Mouse (Mus musculus): Measurements from ENCODE around the gene Efcab6. TPM values are rescaled to one million over a fixed set of nuclear protein-coding genes. Genes with fewer than 3 reads are reported as not detected.
A peak's percentile ranks its signal among the peaks of the same experiment; 100 is the strongest.

Efcab6 gene
- polyA plus RNA-seq, 1 experiment: 0.34 TPM

- Histone ChIP-seq H3K4me3 (ENCODE audit: insufficient read depth, low read depth, low read length) (no peak overlapping the region), H3K36me3 (ENCODE audit: control insufficient read depth, insufficient read depth, low read length) (no peaks in the 10 kb centered on the region), H3K27ac (ENCODE audit: insufficient read depth, low read depth, low read length) (no peak overlapping the region), H3K27me3 (replicated peaks; ENCODE audit: control insufficient read depth, insufficient read depth, low read length) (no peaks in the 10 kb centered on the region), H3K4me1 (ENCODE audit: control insufficient read depth, insufficient read depth, low read length) (no peaks in the 10 kb centered on the region)
- WGBS: 12% methylated on average over 17 of the region's 17 CpGs
- DNase-seq: no peak
- TF ChIP-seq POLR2A (IDR thresholded peaks at IDR 0.05; ENCODE audit: low read depth, low read length): no peak
- TF ChIP-seq CTCF (conservative IDR thresholded peaks at IDR 0.05; ENCODE audit: insufficient read depth, insufficient read length, low read depth, low read length): no peak
These were observed 194.2 kb downstream of the Efcab6 start for GRCm38 (mm10) chr15:83870936-83871335.

- no peak overlapping the region for H3K4me3 ChIP-seq (ENCODE audit: insufficient read depth, low read depth, low read length)
- TF ChIP-seq CTCF (conservative IDR thresholded peaks at IDR 0.05; ENCODE audit: insufficient read depth, insufficient read length, low read depth, low read length) (no peak), POLR2A (IDR thresholded peaks at IDR 0.05; ENCODE audit: low read depth, low read length) (no peak)
- DNase-seq: no peak
These were observed 199.6 kb downstream of the Efcab6 start for GRCm38 (mm10) chr15:83865626-83866025.

GRCm38 (mm10) chr15:83857129-83857528, 208.1 kb downstream of the Efcab6 start:
- no peak overlapping the region for H3K27ac ChIP-seq (ENCODE audit: insufficient read depth, low read depth, low read length)
- H3K36me3 ChIP-seq (ENCODE audit: control insufficient read depth, insufficient read depth, low read length): no peaks in the 10 kb centered on the region
- TF ChIP-seq CTCF (conservative IDR thresholded peaks at IDR 0.05; ENCODE audit: insufficient read depth, insufficient read length, low read depth, low read length) (peak; percentile 77), POLR2A (IDR thresholded peaks at IDR 0.05; ENCODE audit: low read depth, low read length) (no peak)
- no peaks in the 10 kb centered on the region for H3K4me1 ChIP-seq (ENCODE audit: control insufficient read depth, insufficient read depth, low read length)
- H3K27me3 ChIP-seq (replicated peaks; ENCODE audit: control insufficient read depth, insufficient read depth, low read length): no peaks in the 10 kb centered on the region
- peak; percentile 59 for DNase-seq
- no peak overlapping the region for H3K4me3 ChIP-seq (ENCODE audit: insufficient read depth, low read depth, low read length)
- WGBS: 13% methylated on average over 8 of the region's 8 CpGs

More at GRCm38 (mm10) chr15:83865626-83866025, 199.6 kb downstream of the Efcab6 start:
- H3K36me3 ChIP-seq (ENCODE audit: control insufficient read depth, insufficient read depth, low read length): no peaks in the 10 kb centered on the region
- no peaks in the 10 kb centered on the region for H3K4me1 ChIP-seq (ENCODE audit: control insufficient read depth, insufficient read depth, low read length)
- H3K27me3 ChIP-seq (replicated peaks; ENCODE audit: control insufficient read depth, insufficient read depth, low read length): no peaks in the 10 kb centered on the region
- WGBS: 83% methylated on average over 5 of the region's 5 CpGs
- H3K27ac ChIP-seq (ENCODE audit: insufficient read depth, low read depth, low read length): no peak overlapping the region

GRCm38 (mm10) chr15:83853400-83853811, 211.8 kb downstream of the Efcab6 start:
- Histone ChIP-seq H3K4me3 (ENCODE audit: insufficient read depth, low read depth, low read length) (no peak overlapping the region), H3K27me3 (replicated peaks; ENCODE audit: control insufficient read depth, insufficient read depth, low read length) (no peaks in the 10 kb centered on the region), H3K4me1 (ENCODE audit: control insufficient read depth, insufficient read depth, low read length) (no peaks in the 10 kb centered on the region), H3K27ac (ENCODE audit: insufficient read depth, low read depth, low read length) (no peak overlapping the region), H3K36me3 (ENCODE audit: control insufficient read depth, insufficient read depth, low read length) (no peaks in the 10 kb centered on the region)
- TF ChIP-seq CTCF (conservative IDR thresholded peaks at IDR 0.05; ENCODE audit: insufficient read depth, insufficient read length, low read depth, low read length) (no peak), POLR2A (IDR thresholded peaks at IDR 0.05; ENCODE audit: low read depth, low read length) (no peak)
- WGBS: 68% methylated on average over 5 of the region's 5 CpGs
- no peak for DNase-seq

GRCm38 (mm10) chr15:83848193-83848592, 217.0 kb downstream of the Efcab6 start:
- H3K27me3 ChIP-seq (replicated peaks; ENCODE audit: control insufficient read depth, insufficient read depth, low read length): no peaks in the 10 kb centered on the region
- TF ChIP-seq POLR2A (IDR thresholded peaks at IDR 0.05; ENCODE audit: low read depth, low read length) (no peak), CTCF (conservative IDR thresholded peaks at IDR 0.05; ENCODE audit: insufficient read depth, insufficient read length, low read depth, low read length) (no peak)
- no peak overlapping the region for H3K27ac ChIP-seq (ENCODE audit: insufficient read depth, low read depth, low read length)
- no peaks in the 10 kb centered on the region for H3K4me1 ChIP-seq (ENCODE audit: control insufficient read depth, insufficient read depth, low read length)
- no peak for DNase-seq
- no peaks in the 10 kb centered on the region for H3K36me3 ChIP-seq (ENCODE audit: control insufficient read depth, insufficient read depth, low read length)
- WGBS: 64% methylated on average over 9 of the region's 9 CpGs
- no peak overlapping the region for H3K4me3 ChIP-seq (ENCODE audit: insufficient read depth, low read depth, low read length)

DNA sequence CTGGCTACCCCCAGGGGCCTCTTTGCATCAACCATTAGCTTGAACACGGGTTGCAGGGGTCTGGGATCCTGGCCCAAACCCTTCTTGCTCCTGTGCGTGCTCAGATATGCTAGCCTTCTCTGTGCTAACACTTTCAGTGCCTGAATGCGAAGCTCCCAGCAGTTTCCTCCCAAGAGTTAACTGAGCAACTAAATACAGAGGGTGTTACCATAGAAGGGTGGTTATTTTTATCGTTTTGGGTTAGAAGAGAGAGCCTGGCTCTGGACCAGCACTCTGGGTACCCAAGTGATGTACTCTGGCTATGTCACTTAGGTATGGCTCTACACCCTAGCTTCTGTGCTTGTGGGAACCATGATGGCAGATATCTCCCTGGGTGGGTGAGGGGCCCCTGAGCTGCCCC, 217.7 kb downstream of the Efcab6 start:
- no peak for DNase-seq
- TF ChIP-seq CTCF (conservative IDR thresholded peaks at IDR 0.05; ENCODE audit: insufficient read depth, insufficient read length, low read depth, low read length) (no peak), POLR2A (IDR thresholded peaks at IDR 0.05; ENCODE audit: low read depth, low read length) (no peak)
- Histone ChIP-seq H3K4me1 (ENCODE audit: control insufficient read depth, insufficient read depth, low read length) (no peaks in the 10 kb centered on the region), H3K27ac (ENCODE audit: insufficient read depth, low read depth, low read length) (no peak overlapping the region), H3K4me3 (ENCODE audit: insufficient read depth, low read depth, low read length) (no peak overlapping the region), H3K36me3 (ENCODE audit: control insufficient read depth, insufficient read depth, low read length) (no peaks in the 10 kb centered on the region), H3K27me3 (replicated peaks; ENCODE audit: control insufficient read depth, insufficient read depth, low read length) (no peaks in the 10 kb centered on the region)
- 72% methylated on average over 4 of the region's 4 CpGs for WGBS

- 40% methylated on average over 8 of the region's 8 CpGs for WGBS
- H3K4me1 ChIP-seq (ENCODE audit: control insufficient read depth, insufficient read depth, low read length): no peaks in the 10 kb centered on the region
- no peak overlapping the region for H3K27ac ChIP-seq (ENCODE audit: insufficient read depth, low read depth, low read length)
- no peaks in the 10 kb centered on the region for H3K36me3 ChIP-seq (ENCODE audit: control insufficient read depth, insufficient read depth, low read length)
- no peak overlapping the region for H3K4me3 ChIP-seq (ENCODE audit: insufficient read depth, low read depth, low read length)
- no peak for DNase-seq
- TF ChIP-seq POLR2A (IDR thresholded peaks at IDR 0.05; ENCODE audit: low read depth, low read length): no peak
- no peak for TF ChIP-seq CTCF (conservative IDR thresholded peaks at IDR 0.05; ENCODE audit: insufficient read depth, insufficient read length, low read depth, low read length)
- no peaks in the 10 kb centered on the region for H3K27me3 ChIP-seq (replicated peaks; ENCODE audit: control insufficient read depth, insufficient read depth, low read length)
These were observed 218.6 kb downstream of the Efcab6 start for GRCm38 (mm10) chr15:83846592-83846991.

Data from kidney, adult 2 months (tissue).